Mouse (Mus musculus): ENCODE results near the gene Agfg1.
A peak's percentile ranks its signal among the peaks of the same experiment; 100 is the strongest.

The Agfg1 gene

DNA sequence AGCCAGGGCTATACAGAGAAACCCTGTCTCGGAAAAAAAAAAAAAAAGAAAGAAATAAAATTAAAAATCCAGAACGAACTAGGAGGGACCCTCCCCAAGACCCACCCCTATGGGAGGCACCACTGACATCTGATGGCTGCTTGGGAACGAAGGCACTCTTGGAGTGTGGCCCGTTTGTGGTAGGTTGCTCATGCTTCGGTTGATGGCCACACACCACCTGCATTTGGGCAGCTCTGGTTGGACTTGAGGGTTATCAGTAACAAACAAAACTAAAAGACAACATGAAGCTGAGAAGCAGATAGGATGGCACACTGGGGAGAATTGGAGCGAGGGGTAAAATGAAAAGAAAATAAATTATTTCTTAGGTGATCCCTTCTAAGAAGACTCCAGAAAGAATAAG is 15.1 kb upstream of the Agfg1 start:
- DNase-seq (ENCODE audit: low read depth, low spot score): no peak

DNA sequence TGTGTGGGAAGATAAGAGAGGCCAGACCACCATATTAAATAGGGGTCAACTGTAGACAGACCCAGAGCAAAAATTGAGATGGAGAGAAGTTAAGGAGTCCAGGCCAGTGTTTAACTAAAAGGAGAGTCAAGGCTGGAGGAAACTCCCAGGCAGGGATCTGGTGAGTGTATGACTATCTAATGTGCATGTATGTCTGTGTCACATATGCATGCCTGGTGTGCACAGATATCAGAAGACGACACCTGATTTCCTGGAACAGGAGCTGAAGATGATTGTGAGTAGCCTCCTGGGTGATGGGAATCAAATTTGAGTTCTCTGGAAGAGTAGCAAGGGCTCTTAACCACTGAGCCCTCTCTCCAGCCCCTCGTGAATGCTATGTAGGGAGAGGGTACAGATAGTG is 14.0 kb upstream of the Agfg1 start:
- DNase-seq (ENCODE audit: low read depth, low spot score): no peak

DNA sequence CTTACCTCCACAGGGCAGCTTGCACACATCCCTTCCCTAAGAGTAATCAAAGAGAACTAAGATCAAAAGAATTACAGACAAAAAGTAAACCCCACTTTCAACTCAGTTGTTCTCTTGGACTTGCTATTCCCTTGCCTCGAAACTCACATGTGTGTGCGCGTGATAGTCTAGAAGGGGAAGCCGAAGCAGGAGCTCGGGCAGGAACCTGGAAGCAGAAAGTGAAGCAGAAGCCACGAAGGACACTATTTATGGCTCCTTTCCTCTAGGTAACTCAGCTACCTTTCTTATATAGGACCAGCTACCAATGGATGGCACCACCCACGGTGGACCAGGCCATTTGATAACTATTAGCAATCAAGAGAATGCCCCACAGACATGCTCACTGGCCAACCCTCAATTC is 13.5 kb upstream of the Agfg1 start:
- DNase-seq (ENCODE audit: low read depth, low spot score): no peak

DNA sequence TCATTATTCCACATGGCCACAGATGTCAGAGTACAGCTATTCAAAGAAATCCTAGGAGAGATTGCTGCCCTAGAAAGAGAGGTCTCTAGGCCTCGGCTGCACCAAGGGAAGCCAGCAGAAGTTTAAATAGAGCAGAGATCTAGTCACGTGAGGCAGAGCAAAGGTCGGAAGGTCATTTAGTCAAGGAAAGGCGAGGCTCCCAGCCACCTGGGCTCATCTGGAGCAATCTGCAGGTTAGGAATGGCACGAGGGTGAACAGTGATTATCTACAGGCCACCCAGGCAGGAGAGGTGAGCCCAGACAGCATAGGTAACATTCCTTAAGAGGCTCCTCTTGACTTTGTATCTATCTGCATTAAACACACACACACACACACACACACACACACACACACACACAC is 12.4 kb upstream of the Agfg1 start:
- DNase-seq (ENCODE audit: low read depth, low spot score): no peak

DNA sequence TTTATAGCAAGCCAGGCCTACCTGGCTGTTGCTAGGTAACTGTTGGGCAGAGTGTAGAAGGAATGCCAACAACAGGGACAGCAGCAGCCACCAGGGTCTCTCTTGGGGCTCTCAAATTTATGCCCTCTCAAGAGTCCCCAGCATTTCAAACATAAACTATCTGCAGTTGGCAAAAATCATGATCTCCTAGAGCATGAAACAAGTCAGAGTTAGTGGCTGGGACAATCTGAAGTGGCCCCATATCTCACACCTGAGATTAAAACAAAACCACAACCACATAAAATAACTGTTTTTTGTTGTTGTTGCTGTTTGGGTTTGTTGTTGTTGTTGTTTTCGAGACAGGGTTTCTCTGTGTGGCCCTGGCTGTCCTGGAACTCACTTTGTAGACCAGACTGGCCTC is 8.5 kb upstream of the Agfg1 start:
- no peak for DNase-seq (ENCODE audit: low read depth, low spot score)

DNA sequence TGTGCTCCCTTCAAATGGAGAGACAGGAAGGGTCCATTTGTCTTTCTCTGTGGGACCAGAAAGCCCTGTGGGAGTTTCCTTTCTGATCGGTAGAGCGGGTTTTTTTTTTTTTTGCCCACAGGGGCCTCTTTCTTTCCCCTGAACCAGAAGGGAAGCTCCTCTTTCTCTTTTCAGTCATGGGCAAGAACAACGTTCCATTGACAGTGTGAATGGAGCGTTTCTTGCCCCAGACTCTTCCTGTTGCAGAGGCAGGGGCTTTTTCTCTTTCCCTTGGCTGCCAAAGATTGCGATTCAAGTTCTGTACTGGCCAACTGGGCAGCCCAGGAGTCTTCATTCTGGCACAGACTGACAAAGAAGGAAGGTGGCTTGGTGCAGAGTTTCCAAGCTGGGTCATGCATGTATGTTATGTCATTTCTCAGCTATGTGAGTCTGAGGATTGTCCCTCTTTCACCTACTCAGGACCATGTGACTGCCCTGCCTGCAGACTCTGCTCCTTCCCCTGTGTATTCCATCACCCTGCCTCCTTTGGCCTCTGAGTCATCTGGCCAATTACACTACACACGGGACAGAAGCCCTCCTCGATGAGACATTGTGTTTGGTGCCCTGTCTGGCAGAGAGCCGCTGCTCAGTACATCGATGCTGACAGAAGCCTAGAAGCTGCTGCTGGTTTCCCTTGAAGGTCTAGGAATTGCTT is 7.6 kb upstream of the Agfg1 start:
- DNase-seq (ENCODE audit: low read depth, low spot score): peak; percentile 98

DNA sequence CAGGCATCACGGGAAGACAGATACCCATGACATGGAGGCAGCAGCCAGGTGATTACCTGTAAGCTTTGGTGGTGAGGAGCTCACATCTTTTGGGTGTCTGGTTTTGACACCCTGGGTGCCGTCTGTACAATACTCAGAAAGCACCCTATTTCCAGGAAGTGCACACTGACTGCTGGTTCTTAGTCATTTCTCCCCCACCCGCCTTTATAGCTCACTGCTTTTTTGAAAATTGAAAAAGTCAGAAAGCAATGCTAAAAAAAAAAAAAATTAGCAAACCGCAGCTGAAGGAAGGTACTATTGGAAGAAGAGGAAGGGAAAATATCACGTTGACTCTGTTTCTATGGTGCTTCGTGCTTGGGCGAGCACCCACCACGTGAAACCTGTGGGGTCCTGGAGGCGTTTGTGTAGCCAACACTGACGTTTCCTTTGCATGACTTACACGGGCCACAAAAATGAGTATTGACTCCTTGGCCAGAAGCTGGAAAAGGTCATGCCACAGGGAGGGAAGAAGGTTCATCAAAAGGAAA is 6.7 kb upstream of the Agfg1 start:
- no peak for DNase-seq (ENCODE audit: low read depth, low spot score)

DNA sequence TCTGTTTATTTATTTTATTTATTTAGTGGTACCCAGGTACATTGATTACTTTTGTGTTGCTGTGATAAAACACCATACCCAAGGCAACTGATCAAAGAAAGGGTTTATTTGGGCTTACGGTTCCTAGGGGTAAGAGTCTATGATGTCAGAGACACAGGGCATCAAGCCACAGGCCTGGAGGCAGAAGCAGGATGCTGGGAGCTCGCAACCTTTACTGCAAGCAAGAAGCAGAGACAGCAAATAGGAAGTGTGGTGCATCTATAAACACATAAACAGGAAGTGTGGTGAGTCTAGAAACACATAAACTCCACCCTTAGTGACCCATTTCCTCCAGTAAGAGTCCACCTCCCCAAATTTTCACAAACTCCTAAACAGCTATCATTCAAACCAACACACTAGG is 5.8 kb upstream of the Agfg1 start:
- no peak for DNase-seq (ENCODE audit: low read depth, low spot score)

DNA sequence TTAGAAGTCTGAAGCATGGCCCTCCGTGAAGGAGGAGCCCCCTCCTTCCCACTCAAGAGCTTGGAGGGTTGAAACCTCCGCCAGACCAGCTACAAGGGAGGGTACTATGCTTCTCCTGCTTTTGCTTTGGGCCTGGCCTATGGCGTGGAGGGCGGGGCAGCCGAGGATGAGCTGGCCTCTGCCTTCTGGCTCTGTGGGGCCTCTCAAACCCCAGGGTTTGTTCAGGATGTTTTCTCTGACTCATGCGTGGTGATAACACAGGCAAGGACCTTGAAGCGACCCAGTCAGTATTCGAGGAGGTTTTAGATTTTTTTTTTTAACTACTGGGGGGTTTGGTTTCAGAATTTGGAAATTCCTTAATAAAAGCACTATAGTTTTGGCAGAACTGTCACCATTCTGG is 4.7 kb upstream of the Agfg1 start:
- DNase-seq (ENCODE audit: low read depth, low spot score): peak; percentile 89

DNA sequence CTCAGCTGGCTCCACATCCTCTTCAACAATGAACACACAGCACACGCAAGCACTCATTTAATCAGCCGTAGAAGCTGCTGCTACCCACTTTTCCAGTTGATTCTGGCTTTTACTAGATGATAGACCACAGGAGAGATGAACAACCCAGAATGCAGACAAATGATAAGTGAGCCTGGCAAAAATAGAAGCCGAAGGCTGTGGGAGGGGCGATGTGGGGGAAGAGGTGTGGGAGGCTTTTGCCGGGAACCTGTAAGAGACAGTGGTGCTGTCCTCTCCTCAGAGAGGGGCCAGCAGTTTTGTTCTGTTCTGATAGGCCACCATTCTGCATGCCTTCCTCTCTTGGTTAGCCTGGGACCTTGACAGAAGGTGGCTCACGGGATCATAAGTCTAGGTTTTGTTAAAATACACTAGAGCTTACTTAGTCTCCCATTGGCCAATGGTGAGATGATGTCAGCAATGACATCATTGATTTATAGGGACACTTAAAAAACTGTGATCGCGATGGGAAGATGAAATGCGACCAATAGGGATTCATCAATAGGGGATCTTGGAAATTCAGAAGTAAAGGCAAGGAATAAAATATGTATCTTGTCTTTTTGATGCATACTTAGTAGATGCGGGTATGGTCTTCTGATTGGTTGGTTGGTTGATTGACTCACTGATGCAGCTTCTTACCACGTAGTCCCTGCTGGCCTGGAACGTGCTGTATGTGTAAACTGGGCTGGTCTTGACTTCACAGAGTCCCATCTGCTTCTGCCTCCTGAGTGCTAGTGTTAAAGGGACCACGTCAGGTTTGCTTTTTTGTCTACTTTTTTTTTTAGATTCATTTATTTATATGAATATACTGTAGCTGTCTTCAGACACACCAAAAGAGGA is 2.7 kb upstream of the Agfg1 start:
- DNase-seq (ENCODE audit: low read depth, low spot score): no peak

DNA sequence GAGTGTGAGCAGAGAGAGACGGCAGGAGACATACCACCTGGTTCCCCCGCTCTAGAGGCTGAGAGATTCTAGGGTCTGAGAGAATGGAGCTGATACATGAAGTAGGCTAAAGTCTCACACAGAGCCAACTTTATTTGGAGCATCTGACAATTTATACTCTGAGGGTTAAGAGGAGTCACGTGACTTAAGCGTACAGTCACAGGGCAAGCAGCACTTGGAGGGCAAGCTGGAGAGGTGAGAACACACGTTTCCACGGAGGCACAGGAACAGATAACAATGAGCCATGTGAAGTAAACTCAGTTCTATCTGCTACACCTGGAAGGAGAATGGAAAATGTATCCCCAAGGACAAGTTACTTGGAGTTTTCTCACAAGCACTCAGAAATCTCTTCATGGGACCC is 1.7 kb upstream of the Agfg1 start:
- no peak for DNase-seq (ENCODE audit: low read depth, low spot score)

DNA sequence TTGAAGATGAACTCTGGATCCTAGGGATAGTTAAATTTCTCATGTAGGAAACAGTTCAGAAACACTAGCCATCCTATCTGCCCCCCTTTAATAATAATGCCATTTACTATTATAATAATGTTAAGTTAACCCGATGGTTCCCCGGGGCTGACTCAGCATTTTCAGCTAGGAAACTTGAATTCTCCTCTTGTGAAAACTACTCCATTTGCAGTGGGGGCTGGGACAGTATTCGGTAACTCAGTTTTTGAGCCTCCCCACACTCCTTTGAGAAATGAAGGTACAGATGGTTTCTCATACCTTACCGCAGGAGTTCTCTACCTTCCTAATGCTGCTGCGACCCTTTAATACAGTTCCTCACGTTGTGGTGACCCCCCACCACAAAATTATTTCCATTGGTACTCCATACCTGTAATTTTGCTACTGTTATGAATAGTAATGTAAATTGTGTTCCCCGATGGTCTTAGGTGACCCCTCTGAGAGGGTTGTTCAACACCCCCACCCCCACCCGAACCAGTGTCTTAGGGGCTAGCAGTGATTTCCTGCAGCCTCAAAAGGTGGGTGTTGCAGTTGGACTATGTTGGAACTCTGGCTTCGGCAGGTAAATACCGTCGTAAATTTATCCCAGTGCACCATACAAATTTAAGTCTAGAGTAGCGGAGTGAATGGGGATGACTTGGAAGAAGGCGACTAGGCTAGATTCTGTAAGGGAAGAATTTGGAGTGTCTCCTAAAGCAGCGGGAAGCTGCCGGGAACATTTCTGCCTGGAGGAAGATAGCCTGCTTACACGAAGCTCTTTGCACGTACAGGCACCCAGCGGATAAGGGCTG is 601 bp upstream of the Agfg1 start:
- DNase-seq (ENCODE audit: low read depth, low spot score): peak; percentile 27

DNA sequence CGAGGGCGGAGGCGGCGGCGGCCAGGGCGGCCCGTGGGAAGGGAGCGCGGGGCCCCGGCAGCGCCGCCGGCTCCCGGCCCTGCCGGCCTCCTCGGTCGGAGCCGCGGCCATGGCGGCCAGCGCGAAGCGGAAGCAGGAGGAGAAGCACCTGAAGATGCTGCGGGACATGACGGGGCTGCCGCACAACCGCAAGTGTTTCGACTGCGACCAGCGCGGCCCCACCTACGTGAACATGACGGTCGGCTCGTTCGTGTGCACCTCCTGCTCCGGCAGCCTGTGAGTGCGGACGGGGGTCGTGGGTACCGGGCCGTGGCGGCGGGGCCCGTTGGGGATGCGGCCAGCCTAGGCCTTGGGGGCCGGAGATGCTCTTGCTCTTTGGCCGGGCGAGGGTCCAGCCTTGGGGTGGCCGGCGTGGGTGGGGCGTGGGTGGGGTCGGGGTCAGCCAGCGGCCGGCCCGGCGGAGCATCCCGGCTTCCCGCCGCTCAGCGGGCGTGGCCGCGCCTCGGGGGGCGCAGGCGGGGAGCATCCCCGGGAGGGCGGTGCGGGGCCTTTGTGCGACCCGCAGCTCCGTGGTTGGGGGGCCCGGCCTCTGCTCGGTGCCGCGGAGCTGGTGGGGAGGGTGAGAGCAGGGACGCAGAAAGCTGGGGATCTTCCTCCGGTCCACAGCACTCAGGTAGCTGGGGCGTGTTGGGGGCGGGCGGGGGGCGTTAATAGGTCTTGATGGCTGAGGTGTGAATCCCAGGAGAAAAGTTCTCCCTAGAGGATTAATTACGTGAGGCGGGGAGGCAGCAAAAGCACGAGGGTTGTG is 535 bp downstream of the Agfg1 start:
- peak; percentile 36 for DNase-seq (ENCODE audit: low read depth, low spot score)

DNA sequence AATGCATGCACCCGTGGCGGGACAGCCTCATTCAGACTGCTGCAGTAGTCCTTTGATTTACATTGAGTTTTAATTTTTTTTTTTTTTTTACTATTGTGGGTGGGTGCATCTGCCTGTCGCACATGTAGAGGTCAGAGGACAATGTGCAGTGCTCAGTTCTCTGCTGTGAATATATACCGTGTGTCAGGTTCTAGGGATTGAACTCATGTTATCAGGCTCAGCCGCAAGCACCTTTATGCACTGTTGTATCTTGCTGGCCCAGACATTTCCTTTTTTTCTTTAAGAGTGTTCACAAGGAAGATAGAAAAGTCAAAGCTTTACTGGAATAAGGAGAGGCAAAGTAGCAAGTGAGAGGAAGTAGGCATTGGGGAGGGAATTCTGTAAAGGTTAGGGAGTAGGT is 16.4 kb downstream of the Agfg1 start:
- DNase-seq (ENCODE audit: low read depth, low spot score): no peak

DNA sequence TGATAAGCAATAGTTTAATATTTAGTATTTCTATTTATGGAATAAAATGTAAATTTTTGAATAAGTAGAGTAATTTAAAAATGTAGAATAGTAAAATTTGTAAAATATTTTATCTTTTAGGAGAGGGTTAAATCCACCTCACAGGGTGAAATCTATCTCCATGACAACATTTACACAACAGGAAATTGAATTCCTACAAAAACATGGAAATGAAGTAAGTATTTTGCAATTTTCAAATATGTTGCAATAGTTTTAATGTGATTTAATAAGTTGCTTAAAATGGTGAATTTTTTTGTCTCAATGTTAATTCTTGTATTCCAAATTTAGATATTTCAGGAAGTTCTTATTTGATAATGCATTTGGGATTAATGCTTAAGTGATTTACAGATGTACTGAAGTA is 19.0 kb downstream of the Agfg1 start:
- no peak for DNase-seq (ENCODE audit: low read depth, low spot score)

DNA sequence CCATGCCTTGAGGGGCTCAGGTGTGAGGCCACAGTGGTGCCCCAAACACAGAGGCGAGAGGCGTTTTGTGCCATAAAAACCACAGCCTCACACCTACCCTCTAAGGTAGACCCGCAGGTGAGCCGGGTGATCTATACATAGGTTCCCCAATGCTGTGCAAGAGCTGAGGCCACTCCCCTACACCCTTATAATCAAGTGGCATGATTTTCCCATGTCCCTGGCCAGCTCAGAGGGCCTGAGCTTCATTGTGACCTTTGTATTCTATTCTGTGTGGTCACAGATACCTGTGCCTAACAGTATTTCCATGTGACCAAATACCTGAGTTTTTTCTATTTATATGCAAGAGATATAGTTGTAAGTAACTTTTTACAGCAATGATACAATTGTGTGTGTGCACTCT is 21.1 kb downstream of the Agfg1 start:
- DNase-seq (ENCODE audit: low read depth, low spot score): no peak

DNA sequence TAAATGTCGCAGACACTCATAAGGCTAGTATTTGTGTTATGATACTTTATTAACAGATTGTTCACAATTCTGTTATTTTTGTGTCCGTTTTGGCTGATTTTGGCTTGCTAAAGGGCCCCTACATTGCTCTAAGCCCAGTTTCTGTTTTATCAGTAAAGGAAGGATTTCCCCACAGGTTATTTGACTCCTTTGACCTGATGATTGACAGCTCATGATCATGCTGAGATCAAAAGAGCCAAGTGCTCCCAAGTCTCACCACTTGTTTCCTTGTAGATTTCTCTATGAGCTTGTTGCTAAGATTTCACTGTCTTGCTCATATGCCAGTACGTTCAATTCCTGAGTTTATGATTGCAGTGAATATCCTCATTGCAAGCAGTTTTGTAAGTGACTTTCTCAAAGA is 30.9 kb downstream of the Agfg1 start:
- DNase-seq (ENCODE audit: low read depth, low spot score): no peak

DNA sequence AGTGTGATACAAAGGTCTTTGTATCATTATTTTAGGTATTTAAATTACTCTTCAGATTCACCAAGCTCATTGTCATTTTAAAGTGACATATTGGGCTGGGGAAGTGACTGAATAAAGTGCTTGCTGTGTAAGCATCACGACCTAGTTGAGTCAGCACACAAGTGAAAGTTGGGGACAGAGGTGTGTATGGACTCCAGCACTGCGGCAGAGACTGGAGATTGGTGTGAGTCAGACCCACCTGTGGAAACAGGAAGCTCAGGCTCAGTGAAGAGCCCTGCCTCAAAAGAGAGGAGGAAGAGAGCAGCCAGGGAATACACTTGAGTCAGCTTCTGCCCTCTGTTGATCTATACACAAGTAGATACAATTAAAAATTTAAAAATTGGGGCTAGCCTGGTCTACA is 39.9 kb downstream of the Agfg1 start:
- DNase-seq (ENCODE audit: low read depth, low spot score): no peak

DNA sequence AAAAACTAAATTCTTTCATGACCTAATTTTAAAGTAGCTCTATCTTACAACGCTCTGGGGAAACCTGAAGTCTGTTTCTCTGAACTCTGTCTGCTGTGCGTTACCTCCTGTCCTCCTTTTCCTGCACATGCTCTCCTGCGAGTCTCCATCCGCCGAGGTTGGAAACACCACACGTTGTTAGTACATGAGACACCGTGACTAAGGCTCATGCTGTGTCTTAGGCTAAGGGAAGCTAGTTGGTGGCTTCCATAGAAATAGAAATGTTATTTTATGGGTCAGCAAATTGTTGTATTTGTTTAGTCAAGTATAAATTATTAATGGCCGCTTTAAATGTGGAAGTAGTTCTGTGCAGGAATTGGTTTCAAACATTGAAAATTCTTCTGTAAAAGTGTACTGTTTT is 40.9 kb downstream of the Agfg1 start:
- DNase-seq (ENCODE audit: low read depth, low spot score): no peak

DNA sequence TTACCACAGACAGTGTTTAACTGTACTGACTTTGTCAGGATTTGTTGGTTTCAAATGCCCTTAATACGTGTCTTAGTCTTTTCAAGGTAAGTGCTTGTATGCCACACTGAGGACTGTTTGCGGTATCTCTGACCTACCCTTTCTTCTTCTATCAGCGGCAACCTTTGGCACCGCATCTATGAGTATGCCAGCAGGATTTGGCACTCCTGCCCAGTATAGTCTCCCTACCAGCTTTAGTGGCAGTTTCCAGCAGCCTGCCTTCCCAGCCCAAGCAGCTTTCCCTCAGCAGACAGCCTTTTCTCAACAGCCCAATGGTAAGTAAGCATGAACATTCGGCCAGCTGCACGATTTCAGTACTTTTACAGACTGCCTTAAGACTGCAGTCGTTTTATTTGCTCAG is 54.0 kb downstream of the Agfg1 start:
- no peak for DNase-seq (ENCODE audit: low read depth, low spot score)

DNA sequence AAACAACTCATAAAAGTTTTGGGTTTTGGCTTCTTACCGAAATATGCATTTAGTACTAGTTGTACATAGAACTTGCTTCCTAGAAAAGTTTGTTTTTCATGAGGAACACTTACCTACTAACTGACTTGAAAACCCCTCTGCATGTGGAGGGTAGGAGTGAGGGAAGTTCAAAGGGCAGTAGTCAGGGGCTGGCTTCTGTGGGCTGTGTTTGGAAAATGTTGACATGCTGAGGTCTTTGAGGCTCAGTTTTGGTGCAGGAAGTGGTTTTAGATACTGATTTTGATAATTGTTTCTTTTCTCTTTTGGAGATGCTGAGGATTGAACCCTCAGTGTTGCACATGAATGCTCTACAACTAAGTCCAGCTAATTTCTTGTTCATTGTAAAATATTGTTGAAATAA is 61.3 kb downstream of the Agfg1 start:
- DNase-seq (ENCODE audit: low read depth, low spot score): no peak

Data from 3T3-L1 (cell line).